Mouse (Mus musculus) limb, embryonic 14.5 days (tissue): ENCODE data around the gene Lbp. TPM values are rescaled to one million over a fixed set of nuclear protein-coding genes. Genes with fewer than 3 reads are reported as not detected.

Source experiments
- ATAC-seq: fragments of 200-750 bp; cut with Nextera tagmentation; 2 replicates; pipeline ENCODE4 v1.8.0; 2017; ENCODE audit warnings: low read depth, moderate number of reproducible peaks, moderate TSS enrichment; ENCODE audit not compliant: low FRiP score
- DNase-seq: peaks from one replicate; pipeline ENCODE4 v3.0.0-alpha.2; 2015; ENCODE audit warnings: low spot score
- H3K27ac ChIP-seq: fragments of 300-500 bp; sonication (generic); replicated peaks from 2 replicates; pipeline ENCODE4 v1.5.1; 2014; ENCODE audit warnings: low read depth, mild to moderate bottlenecking, low read length, moderate library complexity, mixed read lengths
- H3K27me3 ChIP-seq: fragments of 300-500 bp; sonication (generic); 2 replicates; pipeline ENCODE4 v1.6.1; 2014; ENCODE audit warnings: low read length, mixed read lengths; ENCODE audit not compliant: control insufficient read depth, insufficient read depth
- H3K36me3 ChIP-seq: fragments of 300-500 bp; sonication (generic); 2 replicates; pipeline ENCODE4 v1.6.1; 2014; ENCODE audit warnings: mild to moderate bottlenecking, low read length, moderate library complexity, mixed read lengths; ENCODE audit not compliant: control insufficient read depth, insufficient read depth
- H3K4me1 ChIP-seq: fragments of 300-500 bp; sonication (generic); 2 replicates; pipeline ENCODE4 v1.6.1; 2014; ENCODE audit warnings: antibody characterized with exemption, low read length, mixed read lengths; ENCODE audit not compliant: control insufficient read depth, insufficient read depth
- H3K4me2 ChIP-seq: fragments of 300-500 bp; sonication (generic); replicated peaks from 2 replicates; pipeline ENCODE4 v1.6.1; 2014; ENCODE audit warnings: low read depth, mild to moderate bottlenecking, low read length, moderate library complexity; ENCODE audit not compliant: severe bottlenecking
- H3K4me3 ChIP-seq: fragments of 300-500 bp; sonication (generic); replicated peaks from 2 replicates; pipeline ENCODE4 v1.5.1; 2014; ENCODE audit warnings: low read length
- H3K9ac ChIP-seq: fragments of 300-500 bp; sonication (generic); 2 replicates; pipeline ENCODE4 v1.6.1; 2014; ENCODE audit warnings: mild to moderate bottlenecking, low read depth, low read length, moderate library complexity; ENCODE audit not compliant: severe bottlenecking
- H3K9me3 ChIP-seq: fragments of 300-500 bp; sonication (generic); 2 replicates; pipeline ENCODE4 v1.6.1; 2016; ENCODE audit warnings: low read length; ENCODE audit not compliant: control insufficient read depth
- POLR2A ChIP-seq: fragments of 200-500 bp; IDR thresholded peaks from 2 replicates; pipeline ENCODE4 v1.8.0; 2012; ENCODE audit warnings: inconsistent platforms, mild to moderate bottlenecking, moderate library complexity, borderline replicate concordance; ENCODE audit not compliant: insufficient read depth, insufficient read length; ENCODE audit errors: extremely low read depth
- WGBS: fragments of 180-500 bp; shearing (Covaris S2); extraction: QIAGEN DNeasy Blood & Tissue Kit; methylation state at CpG from one replicate; pipeline ENCODE4 v1.1.7; 2014; 5-methylcytosine and 5-hydroxymethylcytosine counted together
- polyA plus RNA-seq, 2 experiments: library from polyadenylated mRNA; depleted of rRNA in 1 of 2; stranded (reverse) in 1 of 2; unstranded in 1 of 2; fragments of >200 nt; fragmentation: Nextera tagmentation in 1 of 2; extraction: Ambion mirVana in 1 of 2; gene quantifications; 2 replicates each; pipeline versions ENCODE4 v1.2.1 to v1.2.3; 2012 to 2014

Lbp gene
- polyA plus RNA-seq, 2 experiments, result 3.7 to 5.6 TPM

DNA sequence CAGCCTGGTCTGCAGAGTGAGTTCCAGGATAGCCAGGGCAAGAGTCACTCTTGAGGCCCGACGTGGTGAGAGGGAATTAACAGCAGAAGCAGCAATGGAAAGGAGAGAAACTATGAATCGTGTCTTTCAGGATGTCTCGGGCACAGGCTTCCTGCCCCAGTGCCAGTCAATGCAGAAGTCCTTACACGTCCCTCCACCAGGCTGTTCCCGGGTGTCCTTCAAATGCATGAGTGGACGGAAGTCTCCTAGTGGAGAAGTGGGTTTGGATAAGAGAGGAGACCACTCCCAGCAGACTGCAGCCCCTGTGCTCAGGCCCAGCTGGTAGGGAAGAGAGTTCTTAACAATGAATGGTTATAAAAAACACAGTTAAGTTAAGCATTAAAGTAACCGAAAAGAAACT, 62.0 kb downstream of the Lbp start:
- DNase-seq (no peak), ATAC-seq (no peak)
- H3K27ac ChIP-seq, result no peak overlapping the region
- TF ChIP-seq POLR2A, result no peak
- no peaks in the 10 kb centered on the region for H3K27me3 ChIP-seq
- H3K9ac ChIP-seq, result no peak overlapping the region
- H3K4me1 ChIP-seq, result no peaks in the 10 kb centered on the region
- H3K4me3 ChIP-seq, result no peak overlapping the region
- H3K9me3 ChIP-seq, result no peaks in the 10 kb centered on the region
- 92% methylated on average over 8 of the region's 8 CpGs for WGBS
- H3K36me3 ChIP-seq, result no peaks in the 10 kb centered on the region
- H3K4me2 ChIP-seq, result no peak overlapping the region

DNA sequence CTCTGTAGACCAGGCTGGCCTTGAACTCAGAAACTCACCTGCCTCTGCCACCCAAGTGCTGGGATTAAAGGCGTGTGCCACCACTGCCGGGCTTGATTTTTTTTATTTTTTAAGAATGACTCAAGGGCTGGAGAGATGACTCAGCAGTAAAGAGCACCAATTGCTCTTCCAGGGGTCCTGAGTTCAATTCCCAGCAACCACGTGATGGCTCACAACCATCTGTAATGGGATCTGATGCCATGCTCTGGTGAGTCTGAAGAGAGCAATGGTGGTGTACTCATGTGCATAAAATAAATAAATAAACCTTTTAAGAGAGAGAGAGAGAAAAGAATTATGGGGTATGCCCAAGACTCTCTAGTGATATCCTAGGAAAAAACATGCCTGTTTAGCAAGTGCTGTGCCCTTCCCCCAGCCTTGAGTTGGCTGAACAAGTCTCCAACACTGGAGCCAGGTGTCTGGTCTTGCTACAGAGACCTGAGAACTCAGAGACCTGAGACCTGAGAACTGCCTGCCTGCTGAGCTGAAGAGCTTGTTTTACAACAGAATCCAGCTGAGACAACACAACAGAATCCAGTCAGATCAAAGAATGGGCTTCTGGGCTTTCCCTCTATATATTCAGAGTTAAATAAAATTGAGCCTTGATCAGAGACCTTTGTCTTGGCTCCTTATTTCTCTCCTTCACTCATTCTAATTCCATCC, 63.3 kb downstream of the Lbp start:
- no peaks in the 10 kb centered on the region for H3K9me3 ChIP-seq
- no peak overlapping the region for H3K4me3 ChIP-seq
- ATAC-seq (no peak), DNase-seq (no peak)
- H3K36me3 ChIP-seq, result no peaks in the 10 kb centered on the region
- WGBS, result 89% methylated on average over 3 of the region's 3 CpGs
- H3K4me2 ChIP-seq, result no peak overlapping the region
- H3K27me3 ChIP-seq, result no peaks in the 10 kb centered on the region
- no peak overlapping the region for H3K9ac ChIP-seq
- H3K4me1 ChIP-seq, result no peaks in the 10 kb centered on the region
- TF ChIP-seq POLR2A, result no peak
- H3K27ac ChIP-seq, result no peak overlapping the region

DNA sequence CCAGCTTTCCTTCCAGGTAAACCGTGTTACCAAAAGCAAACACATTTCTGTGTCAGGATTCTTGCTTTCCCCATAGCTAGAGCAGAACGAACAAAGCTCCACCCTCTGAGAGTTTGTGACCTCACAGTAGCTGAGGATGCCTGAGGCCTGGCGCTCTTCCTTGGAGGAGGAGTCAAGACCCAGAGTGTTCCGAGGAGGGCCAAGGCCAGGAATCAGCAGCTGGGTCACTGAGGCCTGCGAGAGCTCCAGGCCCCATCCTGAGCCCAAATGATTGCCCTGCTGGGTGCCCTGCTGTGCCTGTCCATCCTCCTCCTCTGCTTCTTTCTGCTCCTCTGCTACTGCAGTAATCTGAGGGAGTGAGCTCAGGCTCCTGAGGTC, 63.9 kb downstream of the Lbp start:
- no peaks in the 10 kb centered on the region for H3K9me3 ChIP-seq
- H3K4me2 ChIP-seq, result no peak overlapping the region
- H3K27me3 ChIP-seq, result peaks cover 3% of the 10 kb centered on the region
- no peaks in the 10 kb centered on the region for H3K4me1 ChIP-seq
- no peak overlapping the region for H3K27ac ChIP-seq
- no peak overlapping the region for H3K4me3 ChIP-seq
- WGBS, result 8% methylated on average over 5 of the region's 5 CpGs
- ATAC-seq (no peak), DNase-seq (no peak)
- no peak for TF ChIP-seq POLR2A
- H3K36me3 ChIP-seq, result no peaks in the 10 kb centered on the region
- H3K9ac ChIP-seq, result no peak overlapping the region

DNA sequence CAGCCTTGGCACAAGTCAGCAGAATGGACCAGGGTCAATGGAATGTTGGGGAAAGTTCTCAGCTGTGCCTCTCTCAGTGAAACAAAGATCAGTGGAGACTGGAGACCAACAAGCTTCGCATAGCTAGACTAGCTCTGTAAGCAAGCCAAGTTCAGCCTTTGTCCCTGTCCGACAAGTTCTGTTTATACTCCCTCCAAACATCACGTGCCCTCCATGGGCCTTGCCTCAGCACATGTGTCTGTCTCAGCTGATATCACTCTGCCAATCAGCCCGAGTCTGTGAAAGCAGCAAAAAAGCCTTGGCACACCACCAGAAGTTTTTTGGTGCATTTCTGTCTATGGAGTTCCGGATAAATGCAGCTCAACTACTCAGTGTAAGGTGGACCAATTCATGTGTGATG, 66.8 kb downstream of the Lbp start:
- Histone ChIP-seq H3K4me3 (no peak overlapping the region), H3K9me3 (no peaks in the 10 kb centered on the region), H3K4me1 (no peaks in the 10 kb centered on the region), H3K27me3 (peaks cover 18% of the 10 kb centered on the region), H3K36me3 (no peaks in the 10 kb centered on the region), H3K9ac (no peak overlapping the region), H3K27ac (no peak overlapping the region), H3K4me2 (no peak overlapping the region)
- TF ChIP-seq POLR2A, result no peak
- WGBS, result 82% methylated on average over 5 of the region's 5 CpGs
- no peak for ATAC-seq
- DNase-seq, result no peak

DNA sequence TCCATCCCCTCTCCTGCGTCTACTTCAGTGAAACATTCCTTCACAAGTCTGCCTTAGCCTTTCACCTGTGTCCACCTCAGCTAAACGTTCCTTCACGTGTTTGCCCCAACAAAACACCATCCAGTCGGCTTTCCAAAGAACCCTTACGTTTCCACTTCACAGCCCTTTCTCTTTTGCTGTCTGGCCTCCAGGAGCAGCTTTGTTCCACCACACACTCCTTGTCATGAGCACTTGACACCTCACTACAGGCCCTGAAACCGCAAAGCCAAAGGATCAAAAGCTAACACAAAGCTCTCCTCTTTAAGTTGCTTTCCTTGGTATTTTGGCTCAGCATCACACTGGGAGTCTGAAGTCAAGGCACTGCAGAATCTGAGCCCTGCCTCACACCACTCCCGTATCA, 67.2 kb downstream of the Lbp start:
- no peak for ATAC-seq
- H3K4me3 ChIP-seq, result no peak overlapping the region
- H3K4me2 ChIP-seq, result no peak overlapping the region
- H3K27ac ChIP-seq, result no peak overlapping the region
- no peak for TF ChIP-seq POLR2A
- no peaks in the 10 kb centered on the region for H3K4me1 ChIP-seq
- H3K36me3 ChIP-seq, result no peaks in the 10 kb centered on the region
- H3K27me3 ChIP-seq, result peaks cover 18% of the 10 kb centered on the region
- no peak for DNase-seq
- H3K9ac ChIP-seq, result no peak overlapping the region
- 55% methylated on average over 7 of the region's 7 CpGs for WGBS
- H3K9me3 ChIP-seq, result no peaks in the 10 kb centered on the region
